26 mouse cellular contexts compared by ENCODE assay signal in the genomic region with DNA sequence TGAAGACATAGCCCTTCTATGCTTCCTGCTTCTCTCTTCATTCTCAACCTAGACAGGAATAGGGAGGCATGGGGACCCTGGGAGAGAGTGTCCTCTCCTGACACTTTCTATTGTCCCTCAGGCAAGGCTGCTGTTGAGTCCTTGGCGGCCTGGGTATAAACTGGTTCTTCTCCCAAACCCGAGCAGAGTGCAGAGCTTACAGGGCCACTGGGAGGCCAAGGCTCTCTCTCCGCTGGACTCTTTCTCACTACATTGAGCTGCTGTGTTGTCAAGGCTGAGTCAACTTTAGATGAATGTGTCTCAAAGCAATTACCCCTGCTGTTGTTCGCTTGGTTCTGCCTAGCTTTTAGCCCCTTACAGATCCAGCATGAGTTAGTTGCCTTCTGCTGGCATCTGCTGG.
"Had no signal": no experiment of that assay in that cellular context is flagged by ENCODE, and none has a peak within 500 bp of the region (broad histone marks: within the 10 kb centered on the region; RNA-seq: fewer than 3 reads in every experiment).

No protein-coding gene starts in this region.

- ATAC-seq: hindbrain, embryonic 16.5 days; inflammation-experienced regulatory T-cells, adult 6 months; intestine, embryonic 15.5 days; intestine, postnatal 0 days; liver, embryonic 12.5 days had no signal

- H3K4me1 ChIP-seq: heart, embryonic 10.5 days; heart, embryonic 12.5 days; intestine, embryonic 15.5 days; limb, embryonic 13.5 days had no signal

- H3K9me3 ChIP-seq: heart, embryonic 10.5 days; heart, embryonic 12.5 days; hindbrain, embryonic 10.5 days; hindbrain, embryonic 12.5 days; intestine, embryonic 15.5 days; limb, embryonic 13.5 days; limb, embryonic 15.5 days; liver, embryonic 12.5 days had no signal

- H3K4me2 ChIP-seq: heart, embryonic 12.5 days; hindbrain, embryonic 12.5 days; hindbrain, embryonic 14.5 days; intestine, embryonic 15.5 days; limb, embryonic 13.5 days; limb, embryonic 15.5 days; liver, embryonic 12.5 days had no signal

- H3K27me3 ChIP-seq: hindbrain, embryonic 12.5 days; intestine, embryonic 15.5 days; limb, embryonic 15.5 days had no signal

- H3K27ac ChIP-seq: gastrocnemius, adult 2 months; heart, embryonic 10.5 days; hindbrain, embryonic 10.5 days; hindbrain, embryonic 12.5 days; hindbrain, embryonic 14.5 days; intestine, embryonic 15.5 days; layer of hippocampus, adult 2 months; limb, embryonic 13.5 days; limb, embryonic 15.5 days; liver, embryonic 12.5 days had no signal

- H3K9ac ChIP-seq: heart, embryonic 12.5 days; hindbrain, embryonic 12.5 days; hindbrain, embryonic 14.5 days; intestine, embryonic 15.5 days; limb, embryonic 13.5 days; limb, embryonic 15.5 days; liver, embryonic 12.5 days had no signal

- DNase-seq: gastrocnemius, adult 2 months; gastrocnemius, postnatal 10 days; gastrocnemius, postnatal 25 days; heart, adult 18-20 months; heart, postnatal 10 days; heart, postnatal 4 days; kidney, adult 18-20 months; kidney, adult 8-10 months; kidney, postnatal 10 days; kidney, postnatal 25 days; kidney, postnatal 4 days; layer of hippocampus, postnatal 36 days; left cerebral cortex, postnatal 4 days had no signal

- H3K4me3 ChIP-seq: gastrocnemius, adult 2 months; heart, embryonic 10.5 days; heart, embryonic 12.5 days; hindbrain, embryonic 10.5 days; hindbrain, embryonic 12.5 days; intestine, embryonic 15.5 days; layer of hippocampus, adult 2 months; limb, embryonic 13.5 days; limb, embryonic 15.5 days; liver, embryonic 12.5 days had no signal

- H3K36me3 ChIP-seq: heart, embryonic 10.5 days; heart, embryonic 12.5 days; hindbrain, embryonic 10.5 days; hindbrain, embryonic 12.5 days; intestine, embryonic 15.5 days; limb, embryonic 13.5 days; limb, embryonic 15.5 days; liver, embryonic 12.5 days had no signal
